Mouse (Mus musculus): ENCODE data around the gene Hnf1a.
A peak's percentile ranks its signal among the peaks of the same experiment; 100 is the strongest.
"Not testable (repeated sequence)": the region's sequence is repeated elsewhere in the genome, so short reads cannot be mapped to it uniquely, and the experiment has no call there.

The Hnf1a gene

DNA sequence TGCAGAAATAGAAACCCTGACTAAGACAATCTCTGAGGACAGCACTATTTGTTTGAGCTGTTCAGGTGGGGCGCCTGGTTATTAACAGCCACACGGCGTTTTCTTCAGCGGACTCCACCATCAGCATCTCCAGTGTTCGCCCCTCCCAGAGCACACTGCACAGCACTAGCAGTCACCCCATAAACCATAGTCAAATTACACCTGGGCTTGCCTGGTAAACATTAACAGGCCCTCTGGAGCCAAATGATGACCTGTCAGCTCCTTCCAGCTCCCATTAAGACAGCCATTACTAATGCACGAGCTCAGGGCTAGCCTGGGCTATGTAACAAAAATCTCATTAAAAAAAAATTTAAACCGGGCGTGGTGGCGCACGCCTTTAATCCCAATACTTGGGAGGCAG lies 25.8 kb downstream of the Hnf1a start:
- DNase-seq (ENCODE audit: low spot score), result no peak

DNA sequence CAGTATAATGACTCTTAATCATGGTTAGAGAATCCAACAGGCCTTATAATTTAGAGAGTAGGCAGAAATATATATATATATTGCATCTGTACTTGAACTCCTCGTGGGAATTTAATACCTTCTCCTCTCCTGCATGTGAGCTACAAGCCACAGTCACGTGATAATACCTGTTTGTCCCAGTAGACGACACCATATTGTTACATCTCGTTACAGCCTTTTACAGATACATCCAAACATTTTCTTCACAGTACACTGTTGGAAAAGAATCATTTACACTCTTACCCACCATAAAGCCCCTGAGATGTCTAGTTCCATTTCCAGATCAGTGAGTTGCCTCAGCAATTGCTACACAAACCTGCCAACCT lies 28.1 kb downstream of the Hnf1a start:
- DNase-seq (ENCODE audit: low spot score), result no peak

- peak; percentile 82 for DNase-seq (ENCODE audit: low spot score)
Observed at GRCm38 (mm10) chr5:114942074-114942765, 28.7 kb downstream of the Hnf1a start, which contains the start of gene 2210016L21Rik. TSS of gene 2210016L21Rik (plus strand) at chr5:114942158.

- DNase-seq (ENCODE audit: low spot score), result not testable (repeated sequence)
Observed at GRCm38 (mm10) chr5:114941138-114941537, 29.8 kb downstream of the Hnf1a start.

- DNase-seq (ENCODE audit: low spot score), result no peak
Observed at GRCm38 (mm10) chr5:114935838-114936237, 35.1 kb downstream of the Hnf1a start.

- no peak for DNase-seq (ENCODE audit: low spot score)
Observed at GRCm38 (mm10) chr5:114933206-114933605, 37.7 kb downstream of the Hnf1a start.

DNA sequence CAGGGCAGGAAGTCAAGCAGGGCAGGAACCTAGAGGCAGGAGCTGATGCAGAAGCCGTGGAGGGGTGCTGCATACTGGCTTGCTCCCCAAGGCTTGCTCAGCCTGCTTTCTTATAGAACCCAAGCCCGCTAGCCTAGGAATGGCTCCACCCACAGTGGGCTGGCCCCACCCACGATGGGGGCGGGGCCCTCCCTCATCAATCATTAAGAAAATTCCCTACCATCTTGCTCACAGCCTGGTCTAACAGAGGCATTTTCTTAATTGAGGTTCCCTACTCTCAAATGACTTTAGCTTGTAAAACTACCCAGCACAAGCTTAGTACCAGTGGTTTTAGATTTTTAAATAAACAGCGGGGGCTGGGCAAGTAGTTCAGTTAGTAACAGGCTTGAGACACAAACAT lies 39.3 kb downstream of the Hnf1a start:
- no peak for DNase-seq (ENCODE audit: low spot score)

- peak; percentile 13 for DNase-seq (ENCODE audit: low spot score)
Observed at GRCm38 (mm10) chr5:114926753-114927152, 44.1 kb downstream of the Hnf1a start.

GRCm38 (mm10) chr5:114926153-114926684 lies 44.7 kb downstream of the Hnf1a start:
- peak; percentile 55 for DNase-seq (ENCODE audit: low spot score)

DNA sequence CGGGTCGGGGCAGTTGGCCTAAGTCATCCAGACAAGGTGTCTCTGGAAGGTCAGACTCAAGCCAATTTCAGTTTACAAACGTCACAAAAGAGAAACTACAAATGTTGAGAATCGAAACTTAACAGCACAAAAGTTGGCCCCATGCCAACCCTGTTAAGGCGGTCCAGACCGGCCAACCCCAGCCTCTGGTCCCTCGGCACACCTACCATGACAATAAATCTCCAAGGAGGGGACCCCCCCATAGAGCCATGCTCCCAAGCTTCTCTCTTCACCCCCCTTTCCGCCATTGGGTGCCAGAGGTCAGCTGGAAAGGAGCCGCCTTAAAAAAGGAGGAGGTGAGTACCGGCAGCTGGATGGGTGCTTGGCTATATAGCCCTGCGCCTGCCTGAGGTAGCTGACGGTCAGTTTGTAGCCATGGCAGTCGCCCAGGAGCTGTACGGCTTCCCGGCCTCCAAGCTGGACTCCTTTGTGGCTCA lies 47.9 kb downstream of the Hnf1a start, which contains the start of gene Oasl1:
Gene Oasl1, plus strand, starts transcription at position 243 of the 476 bp plus-strand sequence.
- peak; percentile 29 for DNase-seq (ENCODE audit: low spot score)

- peak; percentile 14 for DNase-seq (ENCODE audit: low spot score)
Observed at GRCm38 (mm10) chr5:114922366-114922731, 48.5 kb downstream of the Hnf1a start.

DNA sequence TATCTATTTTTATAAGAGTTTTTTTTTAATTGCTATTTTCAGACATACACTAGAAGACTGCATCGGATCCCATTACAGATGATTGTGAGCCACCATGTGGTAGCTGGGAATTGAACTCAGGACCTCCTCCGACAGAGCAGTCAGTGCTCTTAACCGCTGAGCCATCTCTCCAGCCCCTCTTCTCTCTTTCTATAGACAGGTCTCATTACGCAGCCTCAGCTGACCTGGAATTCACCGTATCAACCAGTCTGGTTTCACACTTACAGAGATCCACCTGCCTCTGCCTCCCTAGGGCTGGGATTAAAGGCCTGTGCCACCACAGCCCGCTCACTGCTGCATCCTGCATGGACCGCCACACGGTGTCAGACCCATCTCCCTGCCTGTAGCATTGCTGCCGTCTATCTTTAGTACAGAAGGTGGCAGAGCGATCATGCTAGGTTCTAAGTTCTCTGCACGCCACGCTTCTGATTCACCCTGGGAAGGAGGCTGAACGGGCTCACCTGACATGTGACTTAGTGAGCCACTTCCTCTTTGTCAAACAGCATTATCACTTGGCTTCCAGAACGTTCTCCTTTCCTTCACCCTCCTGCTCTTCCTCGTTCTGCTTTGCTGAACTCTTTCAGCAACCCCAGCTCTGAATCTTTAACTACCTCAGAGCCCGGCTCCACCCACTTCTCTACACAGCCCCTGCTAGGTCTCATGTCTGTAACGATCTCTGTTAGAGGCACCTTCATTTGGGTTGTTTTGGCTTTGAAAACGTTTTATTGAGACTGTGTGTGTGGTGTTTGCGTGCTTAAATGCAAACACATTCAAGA lies 49.1 kb downstream of the Hnf1a start:
- no peak for DNase-seq (ENCODE audit: low spot score)

DNA sequence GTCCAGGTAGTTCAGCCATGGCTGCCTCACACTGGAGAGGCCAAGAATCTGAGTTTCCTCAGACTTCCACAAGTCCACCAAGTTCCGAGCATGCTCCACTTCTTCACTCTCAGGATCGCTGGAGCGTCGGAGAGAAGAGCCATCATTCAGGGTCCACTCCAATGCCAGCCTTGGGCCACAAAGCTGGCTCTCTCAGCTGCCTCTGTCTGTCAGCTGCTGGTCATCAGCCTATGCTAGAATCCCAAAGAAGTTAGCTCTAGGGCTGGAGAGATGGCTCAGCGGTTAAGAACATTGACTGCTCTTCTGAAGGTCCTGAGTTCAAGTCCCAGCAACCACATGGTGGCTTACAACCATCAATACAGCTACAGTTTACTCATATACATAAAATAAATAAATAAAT lies 53.5 kb downstream of the Hnf1a start:
- DNase-seq (ENCODE audit: low spot score), result not testable (repeated sequence)

DNA sequence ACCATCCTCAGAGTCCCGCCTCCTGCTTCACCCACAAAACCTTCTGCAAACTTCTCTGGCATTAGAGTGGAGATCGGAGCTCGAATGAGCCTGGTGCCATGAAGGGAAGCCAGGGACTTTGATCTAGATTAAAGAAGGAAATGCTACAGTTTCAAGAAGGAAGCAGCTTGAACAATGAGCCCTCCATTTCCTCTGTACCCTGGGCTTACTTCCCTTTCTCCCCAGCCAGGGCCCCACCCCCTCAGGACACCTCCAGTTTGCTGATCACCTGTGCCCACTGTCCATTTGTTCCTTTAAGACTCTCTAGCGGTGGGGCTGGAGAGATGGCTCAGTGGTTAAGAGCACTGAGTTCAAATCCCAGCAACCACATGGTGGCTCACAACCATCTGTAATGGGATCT lies 54.1 kb downstream of the Hnf1a start:
- DNase-seq (ENCODE audit: low spot score), result no peak

DNA sequence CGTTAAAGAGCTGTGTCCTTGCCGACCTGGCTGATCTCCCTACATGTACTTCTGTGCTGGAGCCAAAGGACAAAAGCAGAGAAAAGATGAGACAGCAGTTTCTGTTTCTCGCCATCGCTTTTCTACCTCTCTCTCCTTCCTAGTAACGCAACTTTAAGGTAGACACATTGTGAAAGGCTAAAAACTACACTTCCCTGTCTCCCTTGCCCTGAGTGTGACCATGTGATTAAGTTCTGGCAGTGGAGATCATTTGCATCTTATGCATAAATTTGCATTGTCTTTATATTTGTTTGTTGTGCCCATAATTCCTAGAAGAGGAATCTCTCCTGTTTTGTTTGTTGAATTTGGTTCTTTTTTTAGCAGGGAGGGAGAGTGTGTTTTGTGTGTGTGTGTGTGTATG lies 55.0 kb downstream of the Hnf1a start:
- no peak for DNase-seq (ENCODE audit: low spot score)

GRCm38 (mm10) chr5:114914855-114915254 lies 56.0 kb downstream of the Hnf1a start:
- no peak for DNase-seq (ENCODE audit: low spot score)

- DNase-seq (ENCODE audit: low spot score), result peak; percentile 41
Observed at GRCm38 (mm10) chr5:114913686-114914085, 57.2 kb downstream of the Hnf1a start.

GRCm38 (mm10) chr5:114908598-114909305 lies 62.1 kb downstream of the Hnf1a start:
- DNase-seq (ENCODE audit: low spot score), result no peak

DNA sequence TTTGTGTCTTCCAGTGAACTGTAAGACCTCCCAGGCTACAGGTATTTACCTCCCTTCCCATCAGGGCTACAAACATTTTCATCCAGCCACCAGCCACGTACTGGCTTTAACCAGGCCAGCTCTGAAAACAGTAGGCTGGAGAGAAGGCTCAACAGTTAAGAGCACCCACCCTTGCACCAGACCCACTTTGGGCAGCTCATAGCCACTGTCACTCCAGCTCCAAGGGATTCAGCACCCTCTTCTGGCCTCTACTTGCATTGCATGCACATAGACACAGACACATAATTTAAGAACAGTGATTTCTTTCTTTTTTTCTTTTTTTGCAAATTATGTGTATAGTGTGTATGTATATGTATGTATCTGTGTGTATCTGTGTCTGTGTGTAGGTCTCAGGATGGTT lies 68.5 kb downstream of the Hnf1a start:
- no peak for DNase-seq (ENCODE audit: low spot score)

Measured in MN1 (cell line).